Mouse (Mus musculus) intestine, postnatal 0 days (tissue): ENCODE measurements at regions not wholly inside any gene's neighbourhood (a gene's known extent, or its start where the extent isn't known, plus 50 kb on each side); places are given as distances from the start of the nearest gene placed in this dataset.

Experiments used
- ATAC-seq: fragments of 200-750 bp; cut with Nextera tagmentation; 2 replicates; pipeline ENCODE4 v1.8.0; 2017; ENCODE audit warnings: mild to moderate bottlenecking, moderate TSS enrichment, moderate library complexity
- H3K27ac ChIP-seq: fragments of 300-500 bp; sonication (generic); 2 replicates; pipeline ENCODE4 v1.5.1; 2014; ENCODE audit warnings: mild to moderate bottlenecking, low read depth, low read length, moderate library complexity
- H3K27me3 ChIP-seq: fragments of 300-500 bp; sonication (generic); replicated peaks from 2 replicates; pipeline ENCODE4 v1.6.1; 2014; ENCODE audit warnings: low read length, mixed read lengths; ENCODE audit not compliant: control insufficient read depth, insufficient read depth
- H3K36me3 ChIP-seq: fragments of 300-500 bp; sonication (generic); 2 replicates; pipeline ENCODE4 v1.6.1; 2014; ENCODE audit warnings: mild to moderate bottlenecking, moderate library complexity; ENCODE audit not compliant: control insufficient read depth, insufficient read depth
- H3K4me1 ChIP-seq: fragments of 300-500 bp; sonication (generic); replicated peaks from 2 replicates; pipeline ENCODE4 v1.6.1; 2014; ENCODE audit warnings: antibody characterized with exemption, low read length, mixed read lengths; ENCODE audit not compliant: control insufficient read depth, insufficient read depth
- H3K4me2 ChIP-seq: fragments of 300-500 bp; sonication (generic); replicated peaks from 2 replicates; pipeline ENCODE4 v1.6.1; 2014; ENCODE audit warnings: low read depth, mild to moderate bottlenecking, moderate library complexity
- H3K4me3 ChIP-seq: fragments of 300-500 bp; sonication (generic); 2 replicates; pipeline ENCODE4 v1.5.1; 2014; ENCODE audit warnings: low read depth, low read length
- H3K9ac ChIP-seq: fragments of 300-500 bp; sonication (generic); 2 replicates; pipeline ENCODE4 v1.6.1; 2014; ENCODE audit warnings: mild to moderate bottlenecking, low read depth, low read length
- H3K9me3 ChIP-seq: fragments of 300-500 bp; sonication (generic); 2 replicates; pipeline ENCODE4 v1.6.1; 2016; ENCODE audit warnings: mixed run types; ENCODE audit not compliant: control insufficient read depth
- CTCF ChIP-seq: sonication (generic); IDR thresholded peaks from 2 replicates; pipeline ENCODE4 v1.5.1; 2016; ENCODE audit warnings: low read depth, mild to moderate bottlenecking, control low read depth, antibody characterized with exemption, moderate library complexity
- WGBS: fragments of 180-500 bp; shearing (Covaris S2); extraction: QIAGEN DNeasy Blood & Tissue Kit; methylation state at CpG from one replicate; pipeline ENCODE4 v1.1.7; 2014; 5-methylcytosine and 5-hydroxymethylcytosine counted together

DNA sequence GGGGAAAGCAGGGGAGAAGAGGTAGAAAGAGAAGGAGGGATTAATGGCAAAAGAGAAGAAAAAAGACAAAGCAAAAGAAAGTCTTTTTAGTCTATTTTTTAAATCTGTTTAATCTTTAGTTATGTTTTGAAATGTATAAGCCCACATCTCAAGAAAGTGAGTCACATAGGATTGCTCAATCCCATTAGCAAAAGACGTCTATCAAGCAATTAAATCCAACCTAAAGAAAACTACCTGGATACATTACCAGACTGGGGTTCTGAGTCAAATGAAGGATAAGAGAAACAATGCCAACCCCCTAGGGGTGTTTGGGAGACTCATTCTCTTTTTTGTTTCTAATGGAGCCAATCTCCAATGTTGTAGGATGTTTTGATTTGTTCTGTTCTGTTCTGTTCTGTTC is 231.4 kb downstream of the Tgfb2 start:
- no peaks in the 10 kb centered on the region for H3K36me3 ChIP-seq
- peaks cover 3% of the 10 kb centered on the region; the same call in 1 of the 2 replicates for H3K4me1 ChIP-seq
- H3K4me2 ChIP-seq: no peak overlapping the region
- H3K9ac ChIP-seq: no peak overlapping the region
- WGBS: 51% methylated on average over 1 of the region's 1 CpGs
- no peak overlapping the region for H3K4me3 ChIP-seq
- no peaks in the 10 kb centered on the region for H3K27me3 ChIP-seq
- H3K9me3 ChIP-seq: no peaks in the 10 kb centered on the region
- no peak overlapping the region for H3K27ac ChIP-seq
- ATAC-seq: no peak
- TF ChIP-seq CTCF: no peak

DNA sequence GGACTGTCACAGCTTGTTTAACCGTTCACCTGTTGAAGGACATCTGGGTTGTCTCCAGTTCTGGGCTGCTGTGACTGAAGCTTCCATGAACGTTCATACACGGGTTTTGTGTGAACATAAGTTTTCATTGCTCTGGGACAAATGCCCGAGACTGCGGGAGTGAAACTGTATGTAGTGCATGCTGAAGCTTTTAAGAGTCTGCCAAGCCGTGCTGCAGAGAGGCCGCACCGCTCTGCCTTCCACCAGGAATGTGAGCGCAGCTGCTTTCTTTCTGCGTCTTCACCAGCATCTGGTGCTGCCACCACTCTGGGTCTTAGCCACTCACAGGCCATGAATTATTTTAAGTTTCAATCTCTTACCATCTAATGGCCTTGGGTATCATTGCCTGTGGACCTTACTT is 232.8 kb downstream of the Tgfb2 start:
- no peaks in the 10 kb centered on the region for H3K9me3 ChIP-seq
- H3K4me3 ChIP-seq: no peak overlapping the region
- TF ChIP-seq CTCF: no peak
- no peaks in the 10 kb centered on the region for H3K4me1 ChIP-seq
- H3K36me3 ChIP-seq: no peaks in the 10 kb centered on the region
- H3K4me2 ChIP-seq: no peak overlapping the region
- H3K27me3 ChIP-seq: no peaks in the 10 kb centered on the region
- H3K9ac ChIP-seq: no peak overlapping the region
- 69% methylated on average over 10 of the region's 10 CpGs for WGBS
- no peak for ATAC-seq
- H3K27ac ChIP-seq: no peak overlapping the region

DNA sequence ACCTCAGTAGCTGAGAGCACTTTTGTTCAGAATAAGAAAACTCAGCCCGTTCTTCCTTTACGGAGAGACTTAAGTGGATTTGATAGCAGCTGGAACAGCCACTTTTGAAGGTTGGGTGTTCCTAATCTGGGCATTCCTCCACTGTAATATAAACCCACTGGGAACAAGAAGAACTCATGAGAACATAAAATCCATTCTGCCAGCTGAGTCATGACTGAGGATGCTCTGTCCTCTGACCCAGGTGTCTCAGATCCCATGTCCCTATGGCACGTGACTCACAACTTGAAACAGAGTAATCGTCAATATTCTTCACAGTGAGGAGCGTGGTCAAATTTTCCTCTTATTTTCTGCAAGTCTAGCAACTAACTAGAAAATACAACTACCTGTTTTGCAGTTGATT is 240.3 kb downstream of the Tgfb2 start:
- 92% methylated on average over 5 of the region's 5 CpGs for WGBS

DNA sequence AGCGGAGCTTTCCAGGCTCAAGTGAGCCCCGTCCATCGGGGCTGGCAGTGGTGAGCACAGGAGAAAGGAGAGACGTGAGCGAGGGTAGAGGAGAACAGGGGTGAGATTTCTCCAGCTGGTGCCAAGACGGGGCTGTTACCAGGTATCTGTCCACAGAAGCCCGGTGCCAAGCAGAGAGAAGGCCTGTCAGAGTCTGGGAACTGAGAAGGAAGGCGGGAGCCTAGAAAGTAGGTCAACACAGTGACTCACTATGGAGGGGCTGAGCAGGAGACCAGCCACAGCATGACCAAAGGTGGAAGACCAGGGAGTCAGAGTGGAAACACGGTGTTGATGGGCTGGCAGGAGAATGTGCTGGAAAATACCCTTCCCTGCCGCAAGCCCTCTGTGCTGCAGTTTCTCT is 245.0 kb downstream of the Tgfb2 start:
- ATAC-seq: no peak
- WGBS: 80% methylated on average over 10 of the region's 10 CpGs
- no peak overlapping the region for H3K27ac ChIP-seq

More for the DNA sequence above, 240.3 kb downstream of the Tgfb2 start:
- Histone ChIP-seq H3K36me3 (no peaks in the 10 kb centered on the region), H3K9ac (no peak overlapping the region), H3K4me2 (no peak overlapping the region), H3K27ac (no peak overlapping the region), H3K4me1 (no peaks in the 10 kb centered on the region), H3K27me3 (no peaks in the 10 kb centered on the region), H3K4me3 (no peak overlapping the region), H3K9me3 (no peaks in the 10 kb centered on the region)
- ATAC-seq: no peak
- TF ChIP-seq CTCF: no peak

DNA sequence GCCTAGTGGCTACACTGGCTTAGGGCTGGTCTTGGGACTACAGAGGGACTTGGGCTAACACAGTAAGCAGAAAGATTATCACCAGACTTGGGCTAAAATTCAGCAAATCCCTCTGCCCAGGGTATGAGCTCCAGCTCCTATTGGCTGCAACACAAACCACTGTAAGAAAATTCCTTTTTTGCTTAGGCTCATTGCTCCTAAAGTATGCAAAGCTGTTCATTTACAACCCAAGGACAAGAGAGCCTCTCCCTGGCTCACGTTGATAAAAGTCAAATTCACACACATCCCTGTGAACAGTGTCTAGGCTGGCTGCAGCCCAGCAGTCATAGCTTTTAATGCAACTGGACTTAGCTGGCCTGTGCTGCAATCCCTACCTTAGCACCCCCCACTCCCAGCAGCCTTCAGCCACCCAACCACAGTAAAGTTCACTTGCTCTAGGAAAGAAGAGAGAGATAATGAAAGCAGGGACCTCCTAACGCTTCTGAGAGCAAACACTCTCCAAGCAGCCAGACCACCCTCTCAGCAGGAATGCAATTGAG is 247.6 kb downstream of the Tgfb2 start:
- Histone ChIP-seq H3K36me3 (no peaks in the 10 kb centered on the region), H3K27ac (no peak overlapping the region), H3K9ac (no peak overlapping the region), H3K4me1 (no peaks in the 10 kb centered on the region), H3K9me3 (no peaks in the 10 kb centered on the region), H3K27me3 (no peaks in the 10 kb centered on the region), H3K4me3 (no peak overlapping the region), H3K4me2 (no peak overlapping the region)
- 9% methylated on average over 2 of the region's 2 CpGs for WGBS
- no peak for ATAC-seq
- TF ChIP-seq CTCF: no peak

More for the DNA sequence above, 245.0 kb downstream of the Tgfb2 start:
- Histone ChIP-seq H3K36me3 (no peaks in the 10 kb centered on the region), H3K27me3 (no peaks in the 10 kb centered on the region), H3K9ac (no peak overlapping the region), H3K4me1 (no peaks in the 10 kb centered on the region), H3K9me3 (no peaks in the 10 kb centered on the region), H3K4me2 (no peak overlapping the region), H3K4me3 (no peak overlapping the region)
- no peak for TF ChIP-seq CTCF

DNA sequence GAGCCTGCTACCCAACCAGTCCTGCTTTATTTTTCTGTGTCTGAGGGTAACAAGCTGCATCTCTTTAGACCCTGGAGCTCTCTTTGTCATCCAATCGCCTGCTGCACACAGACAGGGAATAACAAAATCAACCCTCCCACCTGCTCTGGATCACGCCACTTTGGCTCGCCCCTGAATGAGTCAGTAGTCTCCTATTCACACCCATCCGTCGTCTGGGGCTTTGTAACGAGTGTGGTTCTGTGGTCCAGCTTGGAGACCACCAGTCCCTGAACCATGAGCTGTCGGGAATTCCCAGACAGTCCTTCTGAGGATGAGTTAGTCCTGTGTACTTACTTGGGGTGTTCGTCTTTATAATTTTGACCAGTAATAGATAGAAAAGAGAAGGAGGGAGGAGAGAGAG is 248.7 kb downstream of the Tgfb2 start:
- Histone ChIP-seq H3K27ac (no peak overlapping the region), H3K36me3 (no peaks in the 10 kb centered on the region), H3K27me3 (no peaks in the 10 kb centered on the region), H3K4me1 (no peaks in the 10 kb centered on the region), H3K9me3 (no peaks in the 10 kb centered on the region), H3K4me2 (no peak overlapping the region), H3K4me3 (no peak overlapping the region), H3K9ac (no peak overlapping the region)
- WGBS: 88% methylated on average over 8 of the region's 8 CpGs
- TF ChIP-seq CTCF: no peak
- ATAC-seq: no peak

DNA sequence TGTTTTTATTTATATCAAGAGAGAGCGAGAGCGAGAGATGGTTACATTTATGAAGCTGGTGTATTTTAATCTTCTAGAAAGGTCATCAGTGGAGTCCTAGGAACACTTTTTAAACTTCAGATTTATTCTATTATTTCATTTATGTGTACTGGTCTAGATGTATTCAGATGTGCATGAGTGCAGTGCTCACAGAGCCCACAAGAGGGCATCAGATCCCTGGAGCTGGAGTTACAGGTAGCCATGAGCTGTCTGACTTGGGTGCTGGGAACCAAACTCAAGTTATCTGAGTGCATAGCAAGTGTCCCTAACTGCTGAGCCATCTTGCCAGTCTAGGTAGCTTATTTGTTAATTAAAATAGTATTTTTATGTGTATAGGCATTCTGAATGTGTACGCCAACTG is 249.7 kb downstream of the Tgfb2 start:
- WGBS: 99% methylated on average over 3 of the region's 3 CpGs
- H3K4me3 ChIP-seq: no peak overlapping the region
- no peak overlapping the region for H3K9ac ChIP-seq
- H3K27me3 ChIP-seq: no peaks in the 10 kb centered on the region
- no peak overlapping the region for H3K4me2 ChIP-seq
- no peaks in the 10 kb centered on the region for H3K9me3 ChIP-seq
- no peaks in the 10 kb centered on the region for H3K4me1 ChIP-seq
- TF ChIP-seq CTCF: peak; percentile 70
- H3K27ac ChIP-seq: no peak overlapping the region
- no peaks in the 10 kb centered on the region for H3K36me3 ChIP-seq
- ATAC-seq: no peak
